Mouse (Mus musculus) lung, embryonic 14.5 days (tissue): ENCODE measurements around the gene Macf1. TPM values are rescaled to one million over a fixed set of nuclear protein-coding genes. Genes with fewer than 3 reads are reported as not detected.

ENCODE experiments used
- ATAC-seq: fragments of 200-750 bp; cut with Nextera tagmentation; 2 replicates; pipeline ENCODE4 v1.8.0; 2017; ENCODE audit warnings: mild to moderate bottlenecking, moderate TSS enrichment, moderate library complexity; ENCODE audit not compliant: insufficient read depth
- DNase-seq: peaks from one replicate; pipeline ENCODE4 v3.0.0-alpha.2; 2015
- H3K27ac ChIP-seq: fragments of 300-500 bp; sonication (generic); 2 replicates; pipeline ENCODE4 v1.5.1; 2014; ENCODE audit warnings: low read depth, mild to moderate bottlenecking, moderate library complexity
- H3K27me3 ChIP-seq: fragments of 300-500 bp; sonication (generic); 2 replicates; pipeline ENCODE4 v1.6.1; 2014; ENCODE audit warnings: low read length, control low read depth; ENCODE audit not compliant: insufficient read depth
- H3K36me3 ChIP-seq: fragments of 300-500 bp; sonication (generic); 2 replicates; pipeline ENCODE4 v1.6.1; 2014; ENCODE audit warnings: control low read depth; ENCODE audit not compliant: insufficient read depth
- H3K4me1 ChIP-seq: fragments of 300-500 bp; sonication (generic); 2 replicates; pipeline ENCODE4 v1.6.1; 2014; ENCODE audit warnings: antibody characterized with exemption, control low read depth; ENCODE audit not compliant: insufficient read depth
- H3K4me2 ChIP-seq: fragments of 300-500 bp; sonication (generic); 2 replicates; pipeline ENCODE4 v1.6.1; 2014; ENCODE audit warnings: mild to moderate bottlenecking
- H3K4me3 ChIP-seq: fragments of 300-500 bp; sonication (generic); 2 replicates; pipeline ENCODE4 v1.5.1; 2014; ENCODE audit warnings: low read depth, low read length
- H3K9ac ChIP-seq: fragments of 300-500 bp; sonication (generic); 2 replicates; pipeline ENCODE4 v1.6.1; 2014
- H3K9me3 ChIP-seq: fragments of 300-500 bp; sonication (generic); 2 replicates; pipeline ENCODE4 v1.6.1; 2016; ENCODE audit warnings: low read depth, low read length, control low read depth
- CTCF ChIP-seq: IDR thresholded peaks from 2 replicates; pipeline ENCODE4 v1.5.1; 2016; ENCODE audit warnings: antibody characterized with exemption, low read depth
- WGBS: fragments of 180-500 bp; shearing (Covaris S2); extraction: QIAGEN DNeasy Blood & Tissue Kit; methylation state at CpG from one replicate; pipeline ENCODE4 v1.1.7; 2014; 5-methylcytosine and 5-hydroxymethylcytosine counted together
- polyA plus RNA-seq: library from polyadenylated mRNA; unstranded; fragments of >200 nt; fragmentation: Nextera tagmentation; extraction: Ambion mirVana; gene quantifications from 2 replicates; pipeline ENCODE4 v1.2.1, GENCODE M21; 2014

Macf1 gene
- polyA plus RNA-seq, 1 experiment from 2014 or later = 103 TPM

DNA sequence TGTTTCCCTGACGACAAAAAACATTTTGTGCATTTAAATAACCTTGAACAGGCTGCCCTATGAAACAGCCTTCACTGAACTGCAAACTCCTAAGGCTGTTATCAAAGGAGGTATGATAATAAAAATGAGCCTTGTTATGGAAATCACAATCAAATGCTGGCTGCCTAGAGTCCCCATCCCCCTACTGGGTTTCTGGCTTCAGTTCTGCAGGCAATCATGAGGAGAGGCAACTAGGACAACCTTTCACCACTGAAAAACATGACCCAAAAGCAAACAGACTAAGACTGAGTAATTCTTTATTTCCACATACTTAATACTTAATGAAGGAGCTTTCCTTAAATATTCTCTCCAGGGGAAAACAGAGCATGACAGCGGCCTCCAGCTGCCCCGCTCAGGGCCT lies 28.3 kb upstream of the Macf1 start:
- no peak for DNase-seq
- no peak overlapping the region for H3K4me3 ChIP-seq
- peaks cover 19% of the 10 kb centered on the region for H3K36me3 ChIP-seq
- no peak for TF ChIP-seq CTCF
- H3K4me1 ChIP-seq = no peaks in the 10 kb centered on the region
- H3K4me2 ChIP-seq = no peak overlapping the region
- no peak for ATAC-seq
- WGBS = 92% methylated on average over 1 of the region's 3 CpGs
- H3K27me3 ChIP-seq = no peaks in the 10 kb centered on the region
- H3K9ac ChIP-seq = no peak overlapping the region
- H3K9me3 ChIP-seq = no peaks in the 10 kb centered on the region
- no peak overlapping the region for H3K27ac ChIP-seq

DNA sequence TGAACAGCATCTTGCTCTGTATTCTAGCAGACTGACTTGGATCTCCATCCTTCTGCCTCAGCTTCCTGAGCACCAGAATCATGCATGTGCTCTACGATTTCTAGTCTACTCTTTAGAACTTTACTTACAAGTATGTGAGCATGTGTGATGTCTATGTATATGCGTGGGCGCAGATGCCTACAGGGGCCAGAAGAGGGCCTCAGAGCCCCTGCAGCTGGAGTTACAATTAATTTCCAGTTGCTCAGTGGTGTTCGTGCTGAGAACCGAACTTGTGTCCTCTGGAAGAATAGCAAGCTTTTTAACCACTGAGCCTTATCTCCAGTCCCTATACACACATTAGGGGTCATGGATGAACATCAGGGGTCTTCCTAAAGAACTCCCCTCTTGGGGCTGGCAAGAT lies 23.2 kb upstream of the Macf1 start:
- Histone ChIP-seq H3K9ac (no peak overlapping the region), H3K9me3 (no peaks in the 10 kb centered on the region), H3K36me3 (peaks cover 3% of the 10 kb centered on the region; the same call in 1 of the 2 replicates), H3K27ac (no peak overlapping the region), H3K4me1 (no peaks in the 10 kb centered on the region), H3K27me3 (no peaks in the 10 kb centered on the region), H3K4me3 (no peak overlapping the region), H3K4me2 (no peak overlapping the region)
- no peak for TF ChIP-seq CTCF
- DNase-seq = no peak
- ATAC-seq = no peak
- WGBS = 91% methylated on average over 5 of the region's 5 CpGs

DNA sequence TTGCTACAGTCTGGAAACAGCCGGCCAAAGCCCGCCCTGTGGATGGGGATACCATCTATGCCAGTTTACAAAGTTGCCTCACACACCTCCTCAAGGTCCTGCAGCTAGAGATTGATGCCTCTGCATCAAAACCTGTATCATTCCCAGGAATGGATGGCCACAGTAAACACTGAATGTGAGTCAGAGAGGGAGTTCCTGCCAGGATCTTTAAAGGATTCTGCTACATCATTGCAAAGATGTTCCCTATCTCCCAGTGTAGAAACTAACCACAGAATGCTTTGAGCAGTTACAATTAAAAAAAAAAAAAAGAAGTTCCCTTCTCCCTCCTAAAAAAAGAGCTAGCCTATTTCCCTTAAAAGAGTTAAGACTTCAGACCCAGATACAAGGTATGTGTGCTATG lies 21.2 kb upstream of the Macf1 start:
- WGBS = 79% methylated on average over 2 of the region's 2 CpGs
- Histone ChIP-seq H3K9me3 (no peaks in the 10 kb centered on the region), H3K4me3 (no peak overlapping the region), H3K9ac (no peak overlapping the region), H3K4me2 (no peak overlapping the region), H3K36me3 (no peaks in the 10 kb centered on the region), H3K4me1 (no peaks in the 10 kb centered on the region), H3K27ac (no peak overlapping the region), H3K27me3 (no peaks in the 10 kb centered on the region)
- no peak for TF ChIP-seq CTCF
- ATAC-seq = no peak
- no peak for DNase-seq

DNA sequence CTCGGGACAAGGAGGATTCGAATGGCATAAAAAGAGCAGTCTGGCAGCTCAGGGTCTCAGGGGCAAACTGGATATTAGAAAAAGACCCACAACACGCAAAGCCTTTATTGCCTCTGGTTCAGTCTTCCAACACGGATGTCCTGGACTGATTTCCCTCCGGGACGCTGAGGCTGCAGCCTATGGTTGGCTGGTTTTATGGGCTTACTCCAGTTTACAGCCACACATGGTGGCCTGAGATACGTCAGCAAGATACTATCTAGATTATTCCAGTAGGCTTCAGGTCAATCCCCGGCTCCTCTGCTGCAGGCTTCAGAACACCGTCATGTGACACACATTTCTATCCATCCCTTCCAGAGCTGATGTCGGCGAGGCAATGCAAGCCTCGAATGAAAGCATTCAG lies 9.2 kb upstream of the Macf1 start:
- H3K9ac ChIP-seq = no peak overlapping the region
- H3K4me3 ChIP-seq = no peak overlapping the region
- DNase-seq (no peak), ATAC-seq (no peak)
- no peaks in the 10 kb centered on the region for H3K4me1 ChIP-seq
- H3K36me3 ChIP-seq = no peaks in the 10 kb centered on the region
- H3K27ac ChIP-seq = no peak overlapping the region
- H3K27me3 ChIP-seq = no peaks in the 10 kb centered on the region
- no peak for TF ChIP-seq CTCF
- no peak overlapping the region for H3K4me2 ChIP-seq
- H3K9me3 ChIP-seq = no peaks in the 10 kb centered on the region
- WGBS = 85% methylated on average over 12 of the region's 12 CpGs

DNA sequence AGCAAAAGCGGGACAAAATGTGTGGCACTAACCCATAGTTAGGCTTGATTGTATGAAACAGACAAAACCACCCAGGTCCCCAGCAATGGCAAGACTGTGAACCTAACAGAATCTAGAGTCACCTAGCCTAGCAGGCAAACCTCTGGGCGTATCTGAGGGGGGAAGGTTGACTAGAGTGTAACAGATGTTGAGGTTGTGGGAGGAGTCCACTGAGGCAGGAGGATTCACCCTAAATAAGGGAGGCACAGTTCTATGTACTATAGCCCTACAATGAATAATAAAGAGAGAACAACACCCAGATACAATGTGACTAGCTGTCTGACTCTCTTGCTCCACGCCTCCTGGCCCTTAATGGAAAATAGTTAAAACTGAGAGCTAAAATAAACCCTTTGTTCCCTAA lies 7.9 kb upstream of the Macf1 start:
- ATAC-seq = no peak
- Histone ChIP-seq H3K4me1 (no peaks in the 10 kb centered on the region), H3K9me3 (no peaks in the 10 kb centered on the region), H3K27me3 (no peaks in the 10 kb centered on the region), H3K9ac (no peak overlapping the region), H3K4me3 (no peak overlapping the region), H3K36me3 (no peaks in the 10 kb centered on the region), H3K27ac (no peak overlapping the region), H3K4me2 (no peak overlapping the region)
- whole genome bisulfite sequencing = 78% methylated on average over 3 of the region's 3 CpGs
- no peak for TF ChIP-seq CTCF
- DNase-seq = no peak

DNA sequence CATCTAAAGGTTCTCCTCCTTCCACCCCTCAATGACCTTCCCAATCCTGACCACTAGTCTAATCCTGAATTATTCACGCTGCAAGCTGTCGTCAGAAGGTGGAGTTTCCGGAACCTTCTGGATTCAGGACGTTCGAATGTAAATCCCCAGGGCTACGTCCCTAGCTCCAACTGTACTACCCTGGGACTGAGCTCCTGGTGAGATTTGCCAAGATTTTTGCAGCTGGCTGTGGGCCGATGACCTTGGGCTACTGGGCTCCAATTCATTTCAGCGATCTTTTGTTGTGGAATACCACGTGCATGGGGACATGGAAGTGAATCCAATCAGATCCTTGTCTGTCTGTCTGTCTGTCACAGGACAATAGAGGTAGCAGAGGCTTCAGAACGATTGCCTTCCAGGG lies 6.2 kb upstream of the Macf1 start:
- TF ChIP-seq CTCF = no peak
- no peak overlapping the region for H3K27ac ChIP-seq
- H3K4me1 ChIP-seq = no peaks in the 10 kb centered on the region
- DNase-seq = no peak
- ATAC-seq = no peak
- no peak overlapping the region for H3K4me2 ChIP-seq
- H3K4me3 ChIP-seq = no peak overlapping the region
- H3K36me3 ChIP-seq = no peaks in the 10 kb centered on the region
- no peaks in the 10 kb centered on the region for H3K9me3 ChIP-seq
- no peak overlapping the region for H3K9ac ChIP-seq
- peaks cover 16% of the 10 kb centered on the region for H3K27me3 ChIP-seq
- 77% methylated on average over 10 of the region's 10 CpGs for WGBS

DNA sequence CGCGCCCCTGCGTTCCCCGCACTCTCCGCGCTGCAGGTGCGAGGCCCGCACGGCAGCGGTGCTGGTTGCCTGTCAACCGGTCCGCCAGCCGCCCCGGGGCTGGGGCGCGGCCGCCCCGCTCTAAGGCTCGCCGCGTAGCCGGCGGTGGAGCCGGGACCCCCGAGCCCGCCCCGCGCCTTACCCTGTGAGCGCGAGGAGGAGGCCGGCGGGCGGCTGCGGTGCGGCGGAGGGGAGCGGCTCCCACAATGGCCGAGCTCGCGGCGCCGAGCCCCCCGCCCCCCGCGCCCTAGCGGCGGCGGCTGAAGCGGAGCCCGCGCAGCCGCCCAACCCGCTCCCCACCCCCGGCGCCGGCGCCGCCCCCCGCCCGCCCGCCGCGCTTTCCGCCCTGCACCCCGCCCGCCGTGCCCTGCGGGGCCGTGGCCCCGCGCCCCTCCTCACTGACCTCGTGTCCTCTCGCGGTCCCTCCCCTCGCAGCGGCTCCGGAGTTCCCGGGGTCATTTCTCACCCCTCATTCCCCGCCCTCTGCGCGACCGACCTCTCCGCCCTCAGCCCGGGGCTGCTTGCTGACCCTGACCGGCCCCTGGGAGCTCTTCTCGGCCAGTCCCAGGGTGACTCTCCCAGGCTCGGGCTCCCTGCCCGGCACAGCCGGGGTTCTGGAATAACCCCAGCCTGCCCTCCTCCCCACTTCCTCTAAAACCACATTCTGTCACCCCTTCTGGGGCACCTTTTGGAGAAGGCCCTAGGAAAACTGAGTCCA lies 3.0 kb upstream of the Macf1 start:
- Histone ChIP-seq H3K4me1 (no peaks in the 10 kb centered on the region), H3K4me3 (peak overlapping the region; percentile 72), H3K9ac (peak overlapping the region; percentile 64), H3K9me3 (no peaks in the 10 kb centered on the region), H3K4me2 (peak overlapping the region; percentile 100), H3K27ac (0 out of 2 replicates have a peak overlapping the region, but pooled peaks have one; percentile 12), H3K27me3 (peaks cover 20% of the 10 kb centered on the region), H3K36me3 (no peaks in the 10 kb centered on the region)
- TF ChIP-seq CTCF = no peak
- ATAC-seq (peak; percentile 63), DNase-seq (peak; percentile 47)
- under 1% methylated on average over 68 of the region's 89 CpGs for WGBS
